Mouse (Mus musculus) brain, embryonic 18.5 days (tissue): Measurements from ENCODE around the gene Mdk.

ENCODE experiments used
- DNase-seq: peaks from one replicate; pipeline ENCODE4 v3.0.0-alpha.2; 2012; ENCODE audit warnings: low read depth, low spot score

Gene Mdk

DNA sequence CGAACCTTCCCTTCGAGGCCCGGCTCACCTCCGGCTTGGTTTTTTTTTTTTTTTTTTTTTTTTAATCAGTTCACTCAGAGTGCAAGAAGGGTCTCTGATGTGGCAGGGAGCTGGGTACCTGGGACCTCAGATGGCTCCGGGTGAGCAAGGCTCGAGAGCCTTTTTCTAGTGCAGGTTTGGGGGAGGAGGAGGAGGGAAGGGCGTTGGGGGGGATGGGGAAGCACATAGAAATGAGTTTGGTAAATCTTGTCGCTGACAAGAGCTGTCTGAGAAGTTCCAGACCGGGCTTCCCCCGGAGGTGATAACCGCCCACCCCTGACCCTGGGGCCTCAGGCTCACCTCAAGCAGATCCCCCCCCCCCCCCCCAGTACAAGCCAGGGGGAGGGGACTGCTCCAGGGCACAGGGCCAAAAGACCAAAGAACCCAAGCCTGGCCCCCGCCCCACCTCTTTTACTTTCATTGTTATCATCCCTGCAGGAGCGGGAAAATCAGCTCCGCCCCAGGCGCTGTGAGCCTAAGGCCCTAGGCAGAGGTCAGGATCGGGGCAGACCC, at the start of gene Mdk:
Mdk (minus strand) TSS at position 138 of the 552 bp plus-strand sequence.
- DNase-seq = no peak

DNA sequence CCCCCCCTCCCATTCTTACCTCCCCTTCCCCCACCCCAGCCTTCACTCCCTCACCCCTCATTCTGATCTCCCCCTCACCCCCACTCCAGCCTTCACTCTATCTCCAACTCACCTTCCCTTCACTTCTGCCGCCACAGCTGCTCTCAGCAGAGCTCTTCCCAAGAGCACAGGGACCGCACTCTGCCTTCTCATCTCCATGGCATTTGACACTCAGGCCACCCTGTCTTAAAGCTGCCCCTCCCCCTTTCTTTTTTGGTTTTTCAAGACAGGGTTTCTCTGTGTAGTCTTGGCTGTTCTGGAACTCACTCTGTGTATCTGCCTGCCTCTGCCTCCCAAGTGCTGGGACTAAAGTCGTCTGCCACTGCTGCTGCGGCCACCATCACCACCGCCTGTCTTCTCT, 48.7 kb upstream of the Mdk start:
- DNase-seq = no peak

GRCm38 (mm10) chr2:91980245-91980644, 48.1 kb upstream of the Mdk start:
- no peak for DNase-seq

DNA sequence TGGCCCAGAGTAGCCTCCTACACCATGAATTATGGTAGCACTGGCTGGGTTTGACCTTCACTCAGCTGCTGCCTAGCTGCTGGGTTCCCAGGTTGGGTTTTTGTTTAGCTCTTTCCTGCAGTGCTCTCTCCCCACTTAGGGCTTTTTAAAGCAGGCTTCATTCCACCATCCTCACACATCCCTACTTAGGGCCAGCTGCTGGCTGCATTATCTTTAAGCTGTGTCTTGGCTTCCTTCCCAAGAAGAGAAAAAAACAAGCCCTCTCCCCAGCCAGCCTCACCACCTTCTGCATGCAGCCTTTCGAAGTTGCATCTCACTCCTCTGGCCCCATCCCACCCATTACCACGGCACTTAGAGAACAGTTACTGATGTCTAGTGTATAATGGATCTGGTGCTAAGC, 46.5 kb upstream of the Mdk start:
- no peak for DNase-seq

DNA sequence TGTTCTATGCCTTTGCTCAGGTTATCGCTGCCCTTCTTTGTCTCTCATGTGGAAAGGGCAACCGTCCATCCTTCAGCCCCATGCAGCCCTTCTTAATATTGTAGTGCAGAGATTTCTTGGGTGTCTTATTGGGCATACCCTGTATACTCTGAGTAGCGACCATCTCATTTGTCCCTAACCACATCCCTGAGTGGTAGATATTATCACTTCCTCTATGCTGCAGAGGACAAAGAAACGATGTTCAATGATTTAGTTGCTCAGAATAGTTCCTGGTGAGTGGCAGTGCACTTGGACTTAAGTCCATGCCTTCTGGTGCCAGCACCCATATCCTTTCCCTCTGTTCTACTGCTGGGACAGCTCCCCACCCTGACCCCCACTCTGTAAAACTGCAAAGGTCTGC, 45.9 kb upstream of the Mdk start:
- no peak for DNase-seq

DNA sequence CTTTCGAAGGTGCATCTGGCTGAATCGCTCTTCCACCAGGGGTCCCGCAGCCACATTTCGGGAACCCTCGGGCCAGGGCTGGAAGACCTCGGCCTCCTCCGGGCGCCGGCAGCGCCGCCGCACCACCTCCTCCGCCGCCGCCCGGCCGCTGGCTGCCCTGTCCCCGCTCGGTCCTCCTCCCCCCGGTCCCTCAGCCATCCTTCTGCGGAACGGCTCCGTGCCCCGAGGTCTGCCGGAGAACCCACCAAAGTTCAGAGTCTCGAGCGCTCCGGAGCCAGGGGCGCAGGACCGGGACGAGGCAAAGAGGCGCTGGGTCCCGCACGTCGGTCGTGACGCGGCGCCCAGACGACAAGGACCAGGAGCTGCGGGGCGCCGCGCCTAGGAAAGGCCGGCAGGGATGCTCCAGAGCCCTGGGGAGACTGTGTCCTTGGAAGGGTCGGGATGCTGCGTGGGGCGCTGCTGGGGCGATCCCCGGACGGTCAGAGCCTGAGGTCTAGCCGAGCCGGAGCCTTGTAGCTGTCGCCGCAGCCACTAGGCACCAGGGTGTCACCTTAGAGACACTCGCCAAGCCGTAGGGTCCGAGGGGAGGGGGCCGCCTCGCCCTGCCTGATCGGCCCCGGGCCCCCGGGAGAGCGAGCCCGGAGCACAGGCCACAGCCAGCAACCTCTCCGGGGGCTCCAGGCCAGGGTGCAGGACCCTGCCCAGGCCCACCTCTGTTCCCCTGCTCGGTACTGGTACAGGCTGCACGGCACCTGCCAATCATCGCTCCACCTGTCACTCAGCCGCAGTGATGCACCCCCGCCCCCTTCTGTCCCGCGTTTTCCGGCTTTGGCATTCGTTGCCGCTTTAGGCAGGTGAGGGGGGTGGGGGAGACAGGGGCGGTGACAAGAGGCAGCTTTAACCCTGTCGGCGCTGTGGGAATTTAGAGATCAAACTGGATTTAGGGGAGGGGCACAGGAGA, 43.8 kb upstream of the Mdk start, which contains the start of gene Dgkz:
Dgkz (minus strand) TSS at position 284 of the 961 bp plus-strand sequence.
- DNase-seq = no peak

DNA sequence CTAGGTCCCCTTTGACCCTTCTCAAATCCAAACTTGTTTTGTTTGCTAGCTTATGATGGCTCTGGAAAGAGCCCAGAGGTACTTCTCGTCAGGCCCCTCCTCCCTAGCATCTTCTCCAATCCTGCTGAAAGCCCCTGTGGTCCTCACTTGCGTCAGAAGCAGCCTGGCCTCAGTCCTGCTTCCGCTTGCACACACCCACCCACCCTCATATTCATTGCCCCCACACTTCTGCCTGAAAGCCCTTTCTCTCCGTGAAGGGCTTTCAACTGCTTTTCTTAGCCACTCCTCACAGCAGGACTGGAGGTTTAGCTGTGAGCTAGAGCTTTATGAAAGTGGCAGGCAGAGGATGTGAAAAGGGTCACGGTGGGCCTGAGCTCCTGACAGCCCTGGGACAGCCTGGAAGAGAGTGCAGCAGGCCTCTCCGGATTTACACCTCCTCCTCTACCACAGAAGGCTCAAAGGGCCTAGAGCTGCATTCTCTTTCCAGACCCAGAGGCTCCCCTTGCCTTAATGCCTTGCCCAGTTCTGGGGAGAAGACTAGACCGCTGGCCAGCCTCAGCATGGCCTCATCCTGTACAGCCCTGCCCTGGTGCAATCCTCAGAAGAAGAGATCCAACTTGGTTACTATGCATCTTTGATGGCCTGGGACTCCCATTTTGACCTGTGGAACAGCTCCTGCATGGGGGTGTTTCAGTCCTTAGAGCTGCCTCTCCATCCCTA, 41.5 kb upstream of the Mdk start:
- DNase-seq = no peak

- DNase-seq = no peak
Measured at GRCm38 (mm10) chr2:91972121-91972566, 40.0 kb upstream of the Mdk start.

DNA sequence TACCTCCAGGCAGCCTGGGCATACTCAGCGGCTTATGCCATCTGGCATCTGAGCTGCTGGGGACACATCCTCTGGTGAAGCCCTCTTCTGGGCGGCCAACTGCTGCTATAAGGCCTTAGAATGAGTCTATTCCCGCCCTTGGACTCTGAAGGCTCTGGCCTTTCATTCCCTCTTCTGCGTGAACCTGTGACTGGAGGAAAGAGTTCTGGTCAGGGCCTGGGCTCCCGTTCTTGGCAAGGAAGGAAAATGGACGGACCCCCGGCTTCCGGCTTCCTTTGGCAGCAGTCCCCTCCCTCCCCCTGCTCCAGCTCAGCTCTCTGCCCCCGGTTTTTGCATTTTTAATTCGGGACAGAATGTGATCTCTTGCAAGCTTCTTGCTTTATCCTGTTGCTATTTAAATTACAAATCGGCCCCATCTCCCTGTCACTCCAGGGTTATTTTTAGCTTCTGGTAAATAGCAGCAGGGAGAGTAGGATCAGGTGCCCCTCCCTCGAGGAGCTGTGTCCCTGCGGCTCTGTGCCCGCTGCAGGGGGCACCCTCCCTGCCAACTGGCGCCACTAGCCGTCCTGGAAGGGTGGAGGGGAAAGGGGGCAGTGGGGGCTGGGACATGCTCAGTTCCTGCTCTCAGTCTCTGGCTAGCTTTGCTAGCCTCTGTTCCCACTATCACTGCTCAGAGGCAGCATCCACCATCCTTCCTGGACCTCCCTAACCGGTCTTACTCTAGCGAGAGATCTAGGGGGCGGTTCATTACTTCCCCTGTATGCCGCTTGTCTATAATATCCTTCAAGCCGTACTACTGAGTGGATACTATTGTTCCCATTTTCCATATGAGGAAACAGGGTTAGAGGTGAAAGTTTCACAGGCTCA, 39.4 kb upstream of the Mdk start:
- DNase-seq = no peak

DNA sequence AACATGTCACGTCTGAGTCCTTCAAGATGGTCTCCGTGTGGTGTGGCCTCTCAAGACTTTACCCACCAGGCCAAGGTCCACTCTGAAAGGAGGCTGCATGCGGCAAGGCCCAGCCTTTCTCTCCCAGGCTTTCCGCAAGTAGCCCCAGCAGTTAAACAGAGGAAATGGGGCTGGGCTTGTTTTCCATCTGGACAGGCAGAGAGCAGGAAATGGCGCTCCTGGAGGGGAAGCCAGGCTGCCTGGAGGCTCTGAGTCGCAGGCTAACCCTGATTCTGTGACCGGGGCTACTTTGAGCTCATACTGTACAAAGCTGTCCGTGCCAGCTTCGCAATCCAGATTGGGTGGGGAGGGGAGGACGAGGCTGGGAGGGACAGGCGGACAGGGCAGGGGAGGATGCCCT, 35.9 kb upstream of the Mdk start:
- no peak for DNase-seq

- DNase-seq = no peak
Measured at GRCm38 (mm10) chr2:91966367-91966766, 34.3 kb upstream of the Mdk start.

- DNase-seq = no peak
Measured at GRCm38 (mm10) chr2:91965417-91965816, 33.3 kb upstream of the Mdk start.

DNA sequence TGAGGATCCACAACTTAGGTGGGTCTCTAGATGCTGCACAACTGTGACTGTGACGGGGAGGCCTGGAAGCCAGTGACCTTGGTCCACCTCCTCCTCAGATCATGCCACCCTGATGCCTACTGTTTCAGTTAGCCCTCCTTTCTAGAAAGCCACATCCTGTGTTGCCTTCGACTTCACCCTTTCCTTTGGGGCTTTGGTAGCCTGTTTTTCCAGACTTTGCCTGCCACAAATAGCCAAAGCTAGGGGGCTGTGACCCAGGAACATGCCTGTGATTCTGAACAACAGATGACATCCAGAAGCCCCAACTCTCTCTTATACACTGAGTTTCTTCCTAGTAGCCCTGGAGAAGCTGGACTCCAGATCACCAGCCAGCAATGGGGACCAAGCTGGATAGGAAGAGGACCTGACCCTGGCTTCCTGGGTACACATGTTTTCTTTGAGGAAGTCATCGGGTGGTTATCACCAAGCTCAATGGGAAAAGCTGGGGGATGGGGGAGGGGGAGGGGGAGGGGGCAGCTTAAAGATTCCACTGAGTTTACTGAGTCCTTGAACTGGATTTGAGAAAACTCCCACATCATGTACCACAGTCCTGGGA, 32.6 kb upstream of the Mdk start:
- no peak for DNase-seq

- DNase-seq = peak; percentile 70
Measured at GRCm38 (mm10) chr2:91963443-91963932, 31.4 kb upstream of the Mdk start.

DNA sequence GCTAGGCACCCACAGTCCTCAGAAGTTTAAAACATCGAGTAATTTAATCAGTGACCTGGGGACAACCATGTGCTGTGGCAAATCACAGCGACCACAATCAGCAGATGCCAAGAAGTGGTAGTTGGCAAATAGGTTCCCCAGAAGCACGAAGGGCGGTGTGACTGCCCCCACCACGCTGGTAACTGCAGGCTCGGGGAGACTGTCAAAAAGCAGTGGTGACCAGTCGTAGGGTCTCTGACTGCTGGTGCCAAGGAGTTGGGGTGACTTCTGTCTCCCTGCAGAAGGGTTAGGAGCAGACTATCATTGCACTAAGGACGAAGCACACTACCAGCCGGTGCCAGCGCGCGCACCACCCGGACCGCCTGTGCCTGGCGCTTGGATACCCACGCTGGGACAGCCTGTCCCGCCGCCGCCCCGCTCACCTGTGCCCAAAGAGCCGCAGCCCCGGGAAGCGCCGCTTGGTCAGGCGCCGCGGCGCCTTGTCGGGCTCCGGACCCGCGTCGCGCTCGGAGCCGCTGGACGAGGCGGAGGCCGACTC, 30.8 kb upstream of the Mdk start:
- no peak for DNase-seq

- DNase-seq = no peak
Measured at GRCm38 (mm10) chr2:91961901-91962761, 30.0 kb upstream of the Mdk start.

GRCm38 (mm10) chr2:91960459-91960858, 28.4 kb upstream of the Mdk start:
- DNase-seq = no peak

GRCm38 (mm10) chr2:91959544-91960410, 27.7 kb upstream of the Mdk start:
- no peak for DNase-seq
